Mouse (Mus musculus) macrophage (primary cell): ENCODE results near the gene Prtn3. TPM values are rescaled to one million over a fixed set of nuclear protein-coding genes. Genes with fewer than 3 reads are reported as not detected.

Source experiments
- H3K27ac ChIP-seq: fragments of 350-480 bp; formaldehyde crosslinking; 2 replicates; pipeline ENCODE4 v1.9.0; 2021
- H3K36me3 ChIP-seq: fragments of 350-480 bp; formaldehyde crosslinking; 2 replicates; pipeline ENCODE4 v1.9.0; 2021; ENCODE audit errors: inconsistent target
- H3K4me3 ChIP-seq: fragments of 350-480 bp; formaldehyde crosslinking; 2 replicates; pipeline ENCODE4 v1.9.0; 2021; ENCODE audit errors: inconsistent target
- H3K79me2 ChIP-seq: fragments of 350-480 bp; formaldehyde crosslinking; 2 replicates; pipeline ENCODE4 v1.9.0; 2021; ENCODE audit errors: inconsistent target
- WGBS: methylation state at CpG from one replicate; pipeline ENCODE4 v1.1.7; 2026; ENCODE audit warnings: inconsistent platforms; ENCODE audit not compliant: missing documents; 5-methylcytosine and 5-hydroxymethylcytosine counted together
- polyA plus RNA-seq: library from polyadenylated mRNA; stranded (reverse); fragments of 250-400 nt; gene quantifications from 3 replicates; pipeline ENCODE4 v1.2.4, GENCODE M21; 2018; ENCODE audit warnings: inconsistent platforms

The Prtn3 gene
- polyA plus RNA-seq, 1 experiment from 2014 or later, result 1.2 TPM

GRCm38 (mm10) chr10:79897316-79898245 lies 23.3 kb downstream of the Prtn3 start:
- Histone ChIP-seq H3K79me2 (no peaks in the 10 kb centered on the region), H3K27ac (no peak overlapping the region), H3K36me3 (no peaks in the 10 kb centered on the region), H3K4me3 (no peak overlapping the region)
- 76% methylated on average over 20 of the region's 20 CpGs for WGBS

- WGBS, result 69% methylated on average over 2 of the region's 2 CpGs
These were observed 26.7 kb downstream of the Prtn3 start for GRCm38 (mm10) chr10:79900951-79901410.

GRCm38 (mm10) chr10:79906712-79907111 lies 32.4 kb downstream of the Prtn3 start:
- 96% methylated on average over 9 of the region's 9 CpGs for WGBS
- H3K36me3 ChIP-seq, result peaks cover 14% of the 10 kb centered on the region; the same call in 1 of the 2 replicates
- no peak overlapping the region for H3K27ac ChIP-seq
- H3K4me3 ChIP-seq, result no peak overlapping the region
- peaks cover 3% of the 10 kb centered on the region; the same call in 1 of the 2 replicates for H3K79me2 ChIP-seq

More at GRCm38 (mm10) chr10:79900951-79901410, 26.7 kb downstream of the Prtn3 start:
- H3K4me3 ChIP-seq, result no peak overlapping the region
- no peak overlapping the region for H3K27ac ChIP-seq
- H3K79me2 ChIP-seq, result no peaks in the 10 kb centered on the region
- 0 out of 2 replicates have a peak, but pooled peaks cover 10% of the 10 kb centered on the region for H3K36me3 ChIP-seq

GRCm38 (mm10) chr10:79907415-79907814 lies 33.1 kb downstream of the Prtn3 start:
- no peak overlapping the region for H3K4me3 ChIP-seq
- no peak overlapping the region for H3K27ac ChIP-seq
- WGBS, result 97% methylated on average over 10 of the region's 10 CpGs
- H3K36me3 ChIP-seq, result peaks cover 20% of the 10 kb centered on the region; the same call in 1 of the 2 replicates
- peaks cover 3% of the 10 kb centered on the region; the same call in 1 of the 2 replicates for H3K79me2 ChIP-seq

GRCm38 (mm10) chr10:79908167-79909091 lies 34.2 kb downstream of the Prtn3 start, which contains the start of gene Med16:
Gene Med16 (minus strand): TSS chr10:79908923.
- H3K4me3 ChIP-seq, result peak within 1 kb of the TSS; percentile 45
- 1% methylated on average over 49 of the region's 52 CpGs for WGBS
- peaks cover 20% of the 10 kb centered on the region; the same call in 1 of the 2 replicates for H3K36me3 ChIP-seq

GRCm38 (mm10) chr10:79909092-79909922 lies 35.0 kb downstream of the Prtn3 start:
- peak overlapping the region; percentile 71 for H3K27ac ChIP-seq
- 27% methylated on average over 14 of the region's 14 CpGs for WGBS
- peak overlapping the region; percentile 45; the same call in 1 of the 2 replicates for H3K4me3 ChIP-seq
- peaks cover 20% of the 10 kb centered on the region; the same call in 1 of the 2 replicates for H3K36me3 ChIP-seq
- H3K79me2 ChIP-seq, result peaks cover 3% of the 10 kb centered on the region; the same call in 1 of the 2 replicates

More at GRCm38 (mm10) chr10:79908167-79909091, 34.2 kb downstream of the Prtn3 start, which contains the start of gene Med16:
- Histone ChIP-seq H3K79me2 (peaks cover 3% of the 10 kb centered on the region; the same call in 1 of the 2 replicates), H3K27ac (peak within 1 kb of the TSS; percentile 71)

GRCm38 (mm10) chr10:79910556-79910955 lies 36.3 kb downstream of the Prtn3 start, which contains the start of gene Gm26602:
Gene Gm26602 (plus strand): TSS chr10:79910856.
- 92% methylated on average over 4 of the region's 4 CpGs for WGBS
- no peak within 1 kb of the TSS for H3K4me3 ChIP-seq
- peaks cover 10% of the 10 kb centered on the region; the same call in 1 of the 2 replicates for H3K79me2 ChIP-seq
- peaks cover 11% of the 10 kb centered on the region; the same call in 1 of the 2 replicates for H3K36me3 ChIP-seq
- no peak within 1 kb of the TSS for H3K27ac ChIP-seq

GRCm38 (mm10) chr10:79912412-79912811 lies 38.1 kb downstream of the Prtn3 start:
- Histone ChIP-seq H3K79me2 (peaks cover 21% of the 10 kb centered on the region; the same call in 1 of the 2 replicates), H3K36me3 (peaks cover 10% of the 10 kb centered on the region; the same call in 1 of the 2 replicates), H3K4me3 (no peak overlapping the region), H3K27ac (no peak overlapping the region)
- 95% methylated on average over 20 of the region's 20 CpGs for WGBS

- H3K36me3 ChIP-seq, result peaks cover 10% of the 10 kb centered on the region; the same call in 1 of the 2 replicates
- H3K27ac ChIP-seq, result no peak overlapping the region
- no peak overlapping the region for H3K4me3 ChIP-seq
- peaks cover 17% of the 10 kb centered on the region; the same call in 1 of the 2 replicates for H3K79me2 ChIP-seq
- 63% methylated on average over 10 of the region's 11 CpGs for WGBS
These were observed 40.1 kb downstream of the Prtn3 start for GRCm38 (mm10) chr10:79914131-79914947.

GRCm38 (mm10) chr10:79914948-79915596 lies 40.8 kb downstream of the Prtn3 start:
- no peak overlapping the region for H3K4me3 ChIP-seq
- no peak overlapping the region for H3K27ac ChIP-seq
- H3K79me2 ChIP-seq, result peaks cover 17% of the 10 kb centered on the region; the same call in 1 of the 2 replicates
- peaks cover 10% of the 10 kb centered on the region; the same call in 1 of the 2 replicates for H3K36me3 ChIP-seq
- WGBS, result 28% methylated on average over 7 of the region's 7 CpGs

GRCm38 (mm10) chr10:79916081-79916480 lies 41.8 kb downstream of the Prtn3 start:
- H3K27ac ChIP-seq, result peak overlapping the region; percentile 53

More at GRCm38 (mm10) chr10:79916081-79916480, 41.8 kb downstream of the Prtn3 start:
- WGBS, result 11% methylated on average over 8 of the region's 8 CpGs
- peaks cover 10% of the 10 kb centered on the region; the same call in 1 of the 2 replicates for H3K36me3 ChIP-seq
- H3K4me3 ChIP-seq, result peak overlapping the region; percentile 67
- peaks cover 17% of the 10 kb centered on the region; the same call in 1 of the 2 replicates for H3K79me2 ChIP-seq
